Mouse (Mus musculus) ovary, postnatal 14 days (tissue): ENCODE data around the gene Islr.

Source experiments
- DNase-seq: peaks from one replicate; pipeline ENCODE4 v3.0.0; 2022; ENCODE audit warnings: low spot score

The Islr gene

DNA sequence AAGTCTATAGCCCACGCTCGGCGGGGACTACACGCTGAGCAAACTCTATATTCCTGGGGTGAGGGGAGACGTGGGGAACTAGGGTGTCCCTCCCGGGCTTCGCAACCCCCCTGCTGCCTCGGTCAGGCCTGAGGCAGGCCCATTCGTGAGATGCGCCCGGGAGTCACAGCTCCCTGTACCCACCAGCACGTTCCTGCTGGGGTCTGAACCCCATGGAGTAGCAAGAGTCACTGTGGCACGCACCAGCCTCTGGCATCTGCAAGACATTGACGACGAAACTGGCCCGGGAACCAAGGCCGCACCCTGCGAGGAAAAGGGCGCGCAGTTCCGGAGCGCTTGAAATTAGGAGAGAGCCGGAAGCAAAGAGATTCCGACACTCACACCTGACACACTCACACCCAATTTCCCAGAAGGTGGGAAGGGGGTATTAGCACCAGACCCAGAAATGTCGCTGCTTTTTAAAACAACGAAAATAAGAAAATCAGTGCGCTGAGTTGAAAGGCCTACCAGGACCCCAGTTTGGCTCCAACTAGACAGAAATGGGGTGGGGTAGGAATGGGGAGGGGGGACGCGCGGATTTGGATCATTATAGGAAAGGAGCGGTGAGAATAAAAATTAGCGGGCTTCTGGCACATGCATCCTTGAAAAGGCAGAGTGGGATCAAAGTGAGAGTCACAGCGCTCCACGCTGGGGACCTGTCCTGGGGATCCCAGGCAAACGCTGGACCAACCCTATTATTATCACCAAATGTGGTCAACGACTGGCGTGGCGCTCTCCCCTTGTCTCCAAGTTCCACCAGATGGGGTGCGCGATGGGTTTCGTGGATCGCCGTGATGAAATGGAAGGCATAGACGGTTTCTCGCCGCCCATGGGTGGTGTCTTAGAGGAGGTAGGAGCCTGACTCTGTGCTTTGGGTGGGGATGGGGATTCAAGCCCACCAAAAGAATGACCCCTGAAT is 7.2 kb downstream of the Islr start:
- DNase-seq: no peak

DNA sequence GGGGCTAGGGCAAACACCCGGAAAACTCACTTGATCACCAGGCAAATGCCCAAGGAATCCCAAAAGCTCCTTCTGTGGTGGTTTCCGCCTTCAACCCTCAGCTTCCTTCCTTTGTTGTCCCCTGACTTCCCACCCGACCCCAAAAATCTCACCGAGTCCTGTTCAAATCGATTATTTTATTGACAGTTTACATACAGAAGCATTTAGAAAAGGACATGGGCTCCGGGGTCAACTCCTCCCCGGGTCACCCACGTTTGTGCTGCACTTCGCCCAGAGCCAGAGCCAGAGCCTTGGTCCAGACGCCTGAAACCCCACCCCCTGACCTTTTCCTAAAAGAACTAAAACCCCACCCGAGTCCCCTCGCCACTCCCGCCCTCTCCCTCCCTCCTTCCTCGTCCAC is 8.0 kb downstream of the Islr start:
- DNase-seq: no peak

DNA sequence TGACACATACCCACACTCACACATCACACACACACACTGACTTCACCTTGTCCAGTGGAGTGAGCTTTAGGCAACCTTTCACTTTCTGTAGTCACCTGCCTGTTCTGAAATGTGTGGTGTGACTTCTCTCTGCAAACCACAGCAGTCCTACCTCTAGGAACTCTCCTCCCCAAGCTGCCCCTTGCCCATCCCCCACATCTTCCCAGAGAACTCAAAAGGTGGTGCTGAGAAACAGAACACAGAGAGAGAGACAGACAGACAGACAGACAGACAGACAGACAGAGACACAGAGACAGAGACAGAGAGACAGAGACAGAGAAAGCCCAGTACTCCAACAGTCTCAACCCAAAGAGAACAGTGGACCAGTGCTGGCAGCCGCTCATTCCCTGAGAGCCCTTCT is 8.4 kb downstream of the Islr start:
- no peak for DNase-seq

DNA sequence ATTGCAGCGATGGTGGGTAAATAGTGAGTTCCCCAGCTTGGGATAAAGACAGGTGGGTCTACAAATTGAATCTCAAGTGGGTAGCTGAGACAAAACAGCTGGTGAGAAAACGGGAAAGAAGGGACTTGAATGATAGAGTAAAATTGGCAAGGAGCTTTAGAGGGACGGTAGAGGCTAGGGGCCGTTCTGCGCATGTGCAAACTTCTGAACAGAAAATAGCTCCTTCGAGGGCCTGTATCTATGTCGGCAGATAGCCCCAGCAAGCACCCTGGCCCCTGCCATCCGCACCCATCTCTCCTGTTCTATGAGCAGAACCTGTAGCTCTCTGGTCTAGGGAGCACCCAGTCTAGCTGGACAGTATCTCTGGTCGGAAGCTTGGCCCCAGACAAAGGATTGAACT is 9.9 kb downstream of the Islr start:
- DNase-seq: no peak

DNA sequence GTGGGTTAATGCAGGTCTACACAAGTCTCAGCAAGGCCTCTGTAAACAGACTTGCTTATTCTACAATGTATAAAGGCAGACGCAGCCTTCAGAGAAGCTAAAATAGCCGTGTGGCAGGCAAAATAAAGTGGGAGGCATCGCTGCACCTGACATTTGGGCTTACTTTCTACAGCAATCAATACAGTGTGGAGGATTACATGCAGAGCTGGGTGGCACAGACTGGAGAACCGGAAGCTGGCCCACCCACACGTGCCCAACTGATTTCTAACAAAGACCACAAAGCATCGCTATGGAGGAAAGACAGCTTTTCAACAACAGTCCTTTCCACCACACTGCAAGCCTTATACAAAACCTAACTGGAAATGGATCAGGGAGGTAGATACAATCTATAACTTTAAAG is 19.6 kb downstream of the Islr start:
- no peak for DNase-seq

DNA sequence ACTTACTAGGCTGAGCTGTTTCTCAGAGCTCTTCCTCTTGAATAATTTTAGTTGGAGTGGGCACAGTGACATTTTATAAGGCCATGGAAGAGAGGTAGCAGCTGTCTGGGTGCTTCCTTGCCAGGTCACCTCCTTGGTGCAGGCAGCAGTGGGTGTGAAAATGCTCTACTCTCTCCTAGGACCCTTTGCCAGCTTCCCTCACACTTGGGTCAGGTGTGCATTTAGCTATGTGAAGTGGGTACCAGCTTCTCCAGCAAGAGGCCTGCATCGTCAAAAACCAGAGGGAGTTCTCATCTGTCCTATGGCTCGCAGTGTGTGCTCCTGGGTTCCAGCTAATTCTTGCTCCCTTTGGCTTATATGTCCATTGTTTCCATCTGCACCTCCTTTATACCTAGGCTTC is 24.7 kb downstream of the Islr start:
- DNase-seq: no peak

DNA sequence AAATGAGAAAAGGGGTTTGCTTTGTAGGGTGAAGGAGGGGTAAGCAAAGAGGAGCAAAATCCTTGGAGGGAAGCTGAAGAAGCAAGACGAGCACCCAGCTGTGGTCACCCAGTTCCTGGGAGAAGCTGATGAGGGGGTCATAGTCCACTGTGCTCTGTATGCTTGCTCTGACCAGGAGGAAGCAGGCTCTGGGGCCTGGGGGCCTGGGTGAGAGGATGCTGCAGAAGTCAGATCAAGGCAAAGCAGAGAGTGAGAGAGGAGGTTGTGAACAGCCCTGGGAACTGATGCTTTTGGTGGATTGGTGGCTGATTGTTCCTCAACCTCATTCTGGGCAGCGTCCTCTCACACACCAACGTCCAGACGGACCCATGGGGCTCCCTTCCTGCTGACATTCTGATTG is 26.9 kb downstream of the Islr start:
- no peak for DNase-seq

DNA sequence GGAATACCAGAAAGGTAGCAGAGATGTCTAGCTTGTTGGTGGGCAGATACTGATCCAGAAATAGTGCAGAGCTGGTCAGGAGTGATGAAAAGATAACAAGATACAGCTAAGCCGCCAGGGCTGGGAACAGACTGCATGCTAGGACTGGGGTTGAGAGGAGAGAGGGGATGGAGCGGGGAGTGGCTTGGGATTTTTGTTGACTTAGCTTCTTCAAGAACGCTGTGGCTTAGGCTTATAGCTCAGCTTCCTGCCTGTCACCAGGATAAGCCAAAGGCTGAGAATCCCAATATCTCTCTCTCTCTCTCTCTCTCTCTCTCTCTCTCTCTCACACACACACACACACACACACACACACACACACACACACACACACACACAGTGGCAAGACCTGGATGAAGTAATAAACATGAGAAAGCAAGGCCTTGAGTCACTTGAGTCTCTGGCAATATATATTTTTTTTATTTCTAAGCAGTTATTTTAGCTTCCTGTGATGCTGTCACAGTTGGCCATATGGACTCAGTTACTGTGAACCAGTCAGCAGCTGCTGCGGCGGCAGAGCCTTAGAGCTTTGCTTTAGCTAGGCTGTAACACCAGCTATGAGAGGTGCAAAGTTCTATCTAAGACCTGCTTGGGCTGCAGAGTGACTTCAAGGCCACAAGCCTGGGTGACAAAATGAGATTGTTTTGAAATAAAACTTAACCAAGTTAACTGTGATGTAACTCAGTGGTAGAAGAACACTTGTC is 28.2 kb downstream of the Islr start:
- DNase-seq: no peak

DNA sequence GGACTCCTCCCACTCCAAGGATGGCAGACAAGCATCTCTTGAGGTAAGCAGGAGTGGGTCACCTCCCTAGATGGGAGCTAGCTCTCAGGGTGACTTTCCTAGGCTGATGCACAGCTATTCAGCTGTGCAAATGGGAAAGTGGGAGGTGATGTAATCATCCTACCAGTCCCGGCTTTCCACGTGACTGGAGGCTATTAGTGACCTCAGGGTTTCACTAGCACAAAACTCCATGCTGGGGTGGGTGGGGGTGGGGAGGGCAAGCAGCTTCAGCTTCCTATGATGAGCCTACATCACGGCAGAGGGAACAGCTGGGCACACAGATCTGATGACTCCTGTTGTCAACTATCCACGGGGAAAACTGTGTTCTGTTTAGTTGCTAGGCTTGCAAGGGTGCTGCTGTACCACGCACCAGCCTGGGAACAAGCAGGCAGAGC is 29.3 kb downstream of the Islr start:
- no peak for DNase-seq

DNA sequence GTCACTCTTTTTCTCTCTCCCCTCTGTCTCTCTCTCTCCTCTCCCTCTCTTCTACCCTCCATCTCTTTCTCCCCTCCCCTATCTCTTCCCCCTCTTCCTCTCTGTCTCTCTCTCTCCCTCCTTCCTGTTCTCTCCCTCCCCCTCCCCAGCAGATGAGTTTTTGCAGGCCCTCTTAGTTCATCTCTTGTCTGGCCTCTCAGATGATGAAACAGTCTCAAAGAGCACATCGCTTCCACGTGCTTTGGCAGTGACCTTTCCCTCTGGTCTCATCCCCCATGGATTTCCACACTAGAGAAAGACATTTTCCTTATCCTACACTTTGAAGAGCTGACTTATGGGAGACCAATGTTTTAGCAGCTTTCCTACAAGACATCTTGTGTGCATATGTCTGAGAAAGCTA is 31.2 kb downstream of the Islr start:
- no peak for DNase-seq

DNA sequence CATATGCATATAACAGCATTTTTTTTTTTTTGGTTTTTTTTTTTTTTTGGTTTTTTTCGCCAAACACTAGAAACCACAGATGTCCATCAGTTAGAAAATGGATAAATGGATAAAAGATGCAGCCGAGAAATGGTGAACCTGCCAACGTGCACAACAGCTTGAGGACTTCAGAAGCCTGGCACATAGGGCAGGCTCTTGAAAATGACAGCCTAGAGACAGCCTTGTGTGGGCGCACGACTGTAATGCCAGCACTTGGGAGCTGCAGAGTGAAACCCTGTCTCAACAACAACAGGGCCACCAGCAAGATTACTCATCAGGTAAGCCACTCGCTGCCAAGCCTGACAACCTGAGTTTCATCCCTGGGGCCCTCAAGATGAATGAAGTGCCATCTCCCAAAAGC is 34.7 kb downstream of the Islr start:
- no peak for DNase-seq

DNA sequence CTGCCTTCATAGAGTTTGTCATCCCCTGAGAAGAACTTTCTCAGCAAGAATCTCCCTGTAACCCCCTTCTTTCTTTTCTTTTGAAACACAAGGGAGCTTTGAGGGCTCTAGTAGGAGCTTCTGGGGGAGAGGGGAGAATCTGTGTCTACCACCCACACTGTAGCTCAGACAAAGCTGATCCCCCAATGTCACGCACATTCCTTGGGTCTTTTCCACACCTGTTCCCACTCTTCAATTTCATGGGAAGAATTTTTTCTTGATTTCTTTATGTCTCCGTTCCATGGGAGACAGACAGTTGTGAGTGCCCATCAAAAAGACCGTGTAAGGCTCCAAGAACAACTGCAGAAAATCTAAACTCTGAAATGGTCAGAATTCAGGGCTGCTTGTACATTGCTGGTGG is 35.2 kb downstream of the Islr start:
- no peak for DNase-seq

DNA sequence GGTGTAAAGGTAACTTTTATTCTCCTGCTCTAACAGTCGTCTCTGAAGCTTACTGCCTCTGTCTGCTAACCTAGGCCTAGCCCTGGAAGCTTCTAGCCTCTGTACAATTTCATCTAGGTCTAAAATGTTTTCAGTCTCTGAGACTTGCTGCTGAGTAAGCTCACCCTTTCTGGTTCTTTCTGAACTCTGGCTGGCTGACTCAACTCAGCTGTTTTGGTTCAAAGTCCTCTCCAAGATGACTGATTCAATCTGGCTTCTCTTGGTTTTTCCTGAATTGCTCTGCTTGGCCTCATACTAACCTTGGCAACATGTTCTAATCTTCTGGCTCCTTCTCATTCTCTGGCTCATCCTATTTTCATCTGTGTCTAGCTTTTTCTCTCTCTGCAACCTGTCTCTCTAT is 38.3 kb downstream of the Islr start:
- no peak for DNase-seq

DNA sequence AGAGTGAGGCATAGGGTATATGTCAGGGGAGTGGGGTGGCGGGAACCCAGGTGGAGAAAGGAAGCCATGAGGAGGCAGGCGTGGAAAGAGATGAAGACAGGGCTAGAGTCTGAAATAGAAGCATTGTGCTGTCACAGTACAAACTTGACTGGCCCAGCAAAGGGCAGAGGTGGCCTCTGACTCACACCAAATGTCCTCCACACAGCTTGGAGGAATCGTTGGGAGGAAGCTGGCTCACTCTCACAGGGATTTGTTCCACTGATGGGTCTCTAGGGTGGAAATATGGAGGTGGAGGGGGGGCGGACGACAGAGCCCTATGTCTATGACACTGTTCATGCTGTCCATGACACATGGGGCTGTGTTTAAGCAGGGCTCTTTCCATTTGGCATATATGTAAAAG is 41.0 kb downstream of the Islr start:
- no peak for DNase-seq

DNA sequence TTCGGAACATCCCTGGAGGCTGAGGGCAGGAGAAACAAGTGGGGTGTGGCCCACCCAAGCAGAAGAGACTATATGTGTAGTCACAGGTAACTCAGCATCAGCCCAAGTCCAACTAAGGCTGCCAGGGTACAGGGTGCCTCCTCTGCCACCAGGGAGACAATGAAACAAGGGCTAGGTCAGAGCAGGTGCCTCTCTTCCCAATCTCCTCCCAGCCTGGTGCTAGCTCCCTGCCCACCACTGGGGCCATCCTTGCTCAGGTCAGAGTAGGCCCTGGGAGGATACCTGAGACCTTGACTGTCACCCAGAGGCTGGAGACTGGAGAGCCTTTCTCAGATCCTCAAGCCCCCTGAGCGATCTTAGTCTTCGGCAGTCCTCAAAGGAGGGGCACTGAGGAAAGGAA is 41.9 kb downstream of the Islr start:
- no peak for DNase-seq

DNA sequence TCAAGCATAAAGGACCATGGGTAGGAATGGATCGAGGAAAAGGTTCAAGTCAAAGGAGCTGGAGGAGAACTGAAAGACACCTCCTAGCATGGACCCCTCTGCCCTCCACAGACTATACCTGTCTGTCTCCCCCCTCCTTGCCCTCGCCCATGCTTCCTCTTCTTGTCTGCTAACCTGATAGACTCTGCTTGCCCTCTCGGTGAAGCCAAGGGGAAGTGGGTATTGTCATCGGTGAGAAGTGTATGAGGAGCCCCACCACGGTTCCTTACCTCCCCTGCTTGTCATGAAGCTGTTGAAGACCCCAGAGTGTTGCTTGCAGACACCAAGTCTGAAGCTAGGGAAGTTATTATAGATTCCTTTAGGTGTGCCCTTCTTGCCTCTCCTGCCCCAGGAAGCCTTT is 43.8 kb downstream of the Islr start:
- no peak for DNase-seq

DNA sequence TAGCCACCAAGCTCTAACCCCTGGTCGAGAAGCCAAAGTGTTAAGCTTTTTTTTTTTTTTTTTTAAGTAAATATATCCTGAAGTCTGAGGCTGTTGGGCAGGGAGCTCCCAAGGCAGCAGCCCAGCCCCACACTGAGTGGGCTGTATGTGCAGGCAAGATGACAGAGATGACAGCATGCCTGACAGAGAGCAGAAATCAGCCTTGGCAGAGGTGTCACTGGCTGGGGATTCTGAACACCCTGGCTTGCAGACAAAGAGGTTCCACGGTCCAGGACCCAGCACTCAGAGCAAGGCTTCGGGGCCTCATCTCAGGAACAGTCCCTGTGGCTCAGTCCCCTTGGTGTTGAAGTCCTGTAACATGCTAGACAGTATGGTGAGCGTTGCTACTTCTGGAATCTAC is 44.3 kb downstream of the Islr start:
- DNase-seq: no peak

DNA sequence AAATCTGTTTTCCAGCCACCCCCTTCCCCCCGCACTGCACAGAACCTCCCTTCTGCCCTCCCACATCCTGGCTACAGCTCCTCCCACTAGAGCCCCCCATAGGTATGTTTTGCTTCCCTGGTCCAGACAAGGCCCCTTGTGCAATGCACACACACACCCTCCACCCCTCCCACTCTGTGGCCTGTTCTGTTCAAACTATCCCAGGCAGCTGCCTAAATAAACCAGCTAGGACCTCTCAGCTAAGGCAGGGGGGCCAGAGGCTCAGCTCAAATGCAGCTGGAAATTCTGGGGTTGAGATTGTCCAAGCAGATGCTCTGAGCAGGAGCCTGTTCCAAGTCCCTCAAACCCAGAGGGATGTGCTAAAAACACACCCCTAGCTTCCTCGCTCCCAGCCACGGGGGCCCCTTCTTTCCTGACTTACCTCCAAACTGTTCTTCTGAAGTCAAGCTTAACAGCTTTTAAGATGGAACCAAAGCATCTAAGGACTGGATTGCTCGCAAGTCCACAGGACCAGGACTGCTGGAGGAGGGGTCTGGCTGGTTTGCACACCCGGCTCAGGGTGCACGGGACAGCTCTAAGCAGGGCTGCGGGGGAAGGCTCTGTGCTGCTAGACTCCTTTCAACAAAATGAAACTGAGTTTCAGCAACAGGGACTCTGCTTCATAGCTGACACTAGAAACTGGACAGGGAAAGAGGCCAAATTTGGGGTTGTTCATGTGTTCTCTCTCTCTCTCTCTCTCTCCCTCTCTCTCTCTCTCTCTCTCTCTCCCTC is 45.4 kb downstream of the Islr start:
- no peak for DNase-seq

DNA sequence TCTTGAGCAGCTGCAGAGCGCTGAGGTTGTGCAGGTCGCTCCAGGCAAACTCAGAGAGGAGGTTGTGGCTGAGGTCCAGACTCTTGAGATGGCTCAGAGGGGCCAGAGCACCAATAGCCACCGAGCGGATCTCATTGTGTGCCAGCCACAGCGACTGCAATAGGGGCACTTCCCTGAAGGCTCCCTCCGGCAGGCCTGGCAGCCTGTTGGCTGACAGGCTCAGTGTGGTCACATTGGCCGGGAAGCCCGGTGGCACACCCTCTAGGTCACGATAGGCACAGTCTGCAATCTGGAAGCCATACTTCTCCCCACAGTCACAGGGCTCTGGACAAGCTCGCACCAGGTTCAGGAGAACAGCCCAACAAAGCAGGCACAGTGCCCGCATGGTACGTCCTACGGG is 46.3 kb downstream of the Islr start:
- DNase-seq: no peak

DNA sequence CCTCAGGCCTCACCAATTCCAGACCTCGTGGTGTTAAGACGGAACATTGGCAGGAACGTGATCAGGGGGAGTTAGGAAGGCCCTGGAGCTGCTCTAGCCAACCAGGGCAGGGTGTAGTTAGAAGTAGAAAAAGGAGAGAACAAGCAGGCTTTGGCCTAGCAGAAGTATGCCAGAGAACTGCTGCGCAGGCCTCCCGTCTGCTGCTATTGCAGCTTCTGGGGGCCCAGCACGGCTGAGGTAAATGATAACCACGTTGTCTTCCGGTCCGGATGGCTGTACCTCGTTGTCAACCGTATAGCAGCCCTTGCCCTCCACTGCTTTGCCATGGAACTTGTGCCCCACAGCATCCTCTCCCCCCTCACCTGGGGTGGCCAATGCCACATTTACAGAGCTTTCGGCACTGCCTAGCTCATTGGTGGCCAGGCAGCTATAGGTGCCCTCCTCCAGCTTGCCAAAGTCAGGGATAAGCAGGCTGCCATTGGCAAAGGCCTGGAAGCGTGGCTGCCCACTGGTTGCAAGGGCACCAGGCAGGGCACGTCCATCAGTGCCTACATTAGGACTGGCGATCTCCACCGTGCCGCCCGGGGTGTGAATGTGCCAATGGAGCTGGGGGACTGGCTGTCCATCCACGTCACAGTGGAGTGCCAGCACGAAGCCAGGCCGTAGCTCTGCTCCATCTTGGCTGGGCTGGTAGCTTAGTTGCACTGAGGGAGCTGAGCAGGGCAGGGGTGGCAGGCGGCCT is 47.1 kb downstream of the Islr start:
- no peak for DNase-seq

DNA sequence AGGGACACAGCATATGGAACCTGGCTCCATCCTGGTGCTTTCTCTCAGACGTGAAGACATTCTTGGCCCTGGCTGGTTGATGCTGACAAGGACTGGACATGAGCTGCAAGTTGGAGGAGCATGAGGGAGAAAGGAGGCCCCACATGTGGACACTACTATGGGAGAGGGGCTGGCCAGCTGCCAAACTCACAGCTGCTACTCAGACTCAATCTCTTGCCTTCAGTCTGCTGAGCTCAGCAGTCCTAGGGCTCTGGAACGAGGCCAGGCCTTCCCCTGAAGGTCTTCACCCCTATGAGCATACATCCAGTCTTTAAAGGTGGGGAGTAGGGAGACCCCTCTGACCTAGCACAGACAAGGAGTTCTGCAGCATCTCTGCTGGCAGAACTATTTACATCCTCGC is 48.7 kb downstream of the Islr start:
- peak; percentile 56 for DNase-seq

DNA sequence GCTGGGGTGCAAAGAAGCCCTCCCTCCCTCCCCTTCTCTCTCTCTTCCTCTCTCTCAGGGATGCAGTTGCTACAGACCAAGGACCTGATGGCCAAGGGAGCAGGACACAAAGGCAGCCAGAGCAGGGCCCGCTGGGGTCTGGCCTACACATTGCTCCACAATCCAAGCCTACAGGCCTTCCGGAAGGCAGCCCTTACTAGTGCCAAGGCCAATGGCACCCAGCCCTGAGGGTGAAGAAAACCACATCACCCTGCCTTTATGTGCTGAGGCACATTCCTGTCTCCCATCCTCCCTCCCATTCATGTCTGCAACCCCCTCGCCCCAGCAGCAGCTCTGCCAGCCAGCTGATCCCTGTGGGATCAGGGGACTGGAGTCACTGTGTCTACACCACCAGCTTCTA is 51.0 kb downstream of the Islr start:
- DNase-seq: no peak
